Mouse (Mus musculus): ENCODE measurements at regions not wholly inside any gene's neighbourhood (a gene's known extent, or its start where the extent isn't known, plus 50 kb on each side); places are given as distances from the start of the nearest gene placed in this dataset.

DNA sequence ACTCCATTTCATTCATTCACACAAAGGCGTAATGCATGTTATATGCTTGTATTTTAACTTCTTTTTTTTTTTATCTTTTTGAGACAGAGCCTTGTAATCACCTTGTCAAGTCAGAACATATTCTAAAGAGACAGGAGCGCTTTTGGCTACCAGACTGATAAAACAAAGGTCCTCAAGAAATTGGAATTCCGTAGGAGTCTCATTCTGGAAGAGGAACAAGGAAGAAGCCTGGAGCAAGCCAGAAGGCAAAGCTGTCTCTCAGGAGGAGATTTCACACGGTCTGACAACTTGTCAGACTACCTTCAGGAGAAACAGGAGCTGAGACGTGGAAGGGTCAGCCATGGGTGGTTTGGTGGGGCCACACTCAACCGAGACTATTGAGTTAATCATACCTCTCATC lies 587.2 kb upstream of the Auts2 start:
- Histone ChIP-seq H3K4me2 (ENCODE audit: low read depth, low read length) (no peak overlapping the region), H3K4me1 (ENCODE audit: control insufficient read depth, insufficient read depth, low read length) (no peaks in the 10 kb centered on the region), H3K9me3 (ENCODE audit: control insufficient read depth, low read length) (no peaks in the 10 kb centered on the region), H3K27me3 (ENCODE audit: control insufficient read depth, insufficient read depth, low read length) (no peaks in the 10 kb centered on the region), H3K9ac (replicated peaks; ENCODE audit: low read depth, low read length) (no peak overlapping the region), H3K27ac (ENCODE audit: low read depth, low read length) (no peak overlapping the region), H3K4me3 (ENCODE audit: low read depth, low read length) (no peak overlapping the region), H3K36me3 (ENCODE audit: control insufficient read depth, insufficient read depth, low read length) (no peaks in the 10 kb centered on the region)
- no peak for ATAC-seq (ENCODE audit: low read depth)
- 94% methylated on average over 6 of the region's 6 CpGs for WGBS

DNA sequence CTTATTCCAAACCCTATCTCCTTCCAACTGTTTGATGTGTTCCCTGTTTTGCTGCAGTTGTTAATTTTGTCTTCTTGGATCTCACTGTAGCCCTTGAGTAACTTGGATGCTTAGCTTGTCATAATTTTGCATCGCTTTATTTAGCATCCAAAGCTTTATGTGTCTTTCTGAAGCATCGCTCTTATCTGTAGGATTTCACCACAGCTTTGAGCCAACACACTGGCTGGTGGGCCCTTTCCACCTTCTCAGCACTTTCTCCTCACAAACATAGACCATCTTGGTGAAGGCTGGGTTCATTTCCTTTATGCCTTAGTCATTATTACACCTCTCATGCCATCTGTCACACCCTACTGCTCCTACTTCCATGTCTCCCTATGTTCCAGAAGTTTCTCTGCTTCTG lies 581.1 kb upstream of the Auts2 start:
- Histone ChIP-seq H3K27ac (ENCODE audit: low read depth, low read length) (no peak overlapping the region), H3K9ac (replicated peaks; ENCODE audit: low read depth, low read length) (no peak overlapping the region), H3K9me3 (ENCODE audit: control insufficient read depth, low read length) (no peaks in the 10 kb centered on the region), H3K36me3 (ENCODE audit: control insufficient read depth, insufficient read depth, low read length) (no peaks in the 10 kb centered on the region), H3K4me1 (ENCODE audit: control insufficient read depth, insufficient read depth, low read length) (no peaks in the 10 kb centered on the region), H3K27me3 (ENCODE audit: control insufficient read depth, insufficient read depth, low read length) (no peaks in the 10 kb centered on the region), H3K4me3 (ENCODE audit: low read depth, low read length) (no peak overlapping the region), H3K4me2 (ENCODE audit: low read depth, low read length) (no peak overlapping the region)
- WGBS: 95% methylated on average over 2 of the region's 2 CpGs
- no peak for ATAC-seq (ENCODE audit: low read depth)

DNA sequence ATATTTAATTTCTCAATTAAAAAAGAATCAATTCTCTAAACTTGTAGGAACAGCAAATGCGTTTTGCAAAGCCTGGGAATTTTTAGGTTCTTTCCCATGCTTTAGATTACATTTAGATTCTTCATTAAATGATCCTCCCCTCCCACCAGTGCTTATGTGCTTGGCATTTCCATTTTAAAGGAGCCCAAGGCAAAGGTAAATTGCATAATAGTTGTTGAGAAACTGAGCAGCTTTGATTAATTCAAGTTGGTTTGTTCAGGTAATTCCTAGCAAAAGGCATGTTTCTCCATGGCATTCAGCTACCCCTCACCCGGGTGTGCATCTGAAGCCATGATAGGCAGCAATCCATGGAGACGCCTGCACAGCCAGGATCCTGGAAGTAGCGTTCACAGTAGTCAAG lies 570.8 kb upstream of the Auts2 start:
- 87% methylated on average over 4 of the region's 4 CpGs for WGBS
- no peak for ATAC-seq (ENCODE audit: low read depth)
- no peaks in the 10 kb centered on the region for H3K27me3 ChIP-seq (ENCODE audit: control insufficient read depth, insufficient read depth, low read length)
- no peak overlapping the region for H3K9ac ChIP-seq (replicated peaks; ENCODE audit: low read depth, low read length)
- no peak overlapping the region for H3K4me2 ChIP-seq (ENCODE audit: low read depth, low read length)
- no peak overlapping the region for H3K27ac ChIP-seq (ENCODE audit: low read depth, low read length)
- no peak overlapping the region for H3K4me3 ChIP-seq (ENCODE audit: low read depth, low read length)
- H3K4me1 ChIP-seq (ENCODE audit: control insufficient read depth, insufficient read depth, low read length): no peaks in the 10 kb centered on the region
- no peaks in the 10 kb centered on the region for H3K36me3 ChIP-seq (ENCODE audit: control insufficient read depth, insufficient read depth, low read length)
- no peaks in the 10 kb centered on the region for H3K9me3 ChIP-seq (ENCODE audit: control insufficient read depth, low read length)

DNA sequence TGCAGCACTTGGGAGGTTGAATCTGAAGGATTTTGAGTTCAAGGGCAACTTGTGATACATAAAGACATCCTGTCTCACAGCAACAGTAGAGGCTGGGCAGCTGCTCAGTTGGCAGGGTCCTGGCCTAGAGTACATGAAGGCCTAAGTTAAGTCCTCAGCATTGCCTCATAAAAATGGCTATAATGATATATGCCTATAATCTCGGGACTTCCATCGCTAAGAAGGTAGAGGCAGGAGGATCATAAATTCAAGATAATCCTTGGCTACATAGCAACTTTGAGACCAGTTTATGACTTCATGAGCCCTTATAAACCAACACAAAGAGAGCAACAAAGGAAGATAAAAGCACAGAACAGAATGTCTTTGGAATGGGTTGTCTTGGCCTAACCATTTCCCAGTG lies 570.0 kb upstream of the Auts2 start:
- no peaks in the 10 kb centered on the region for H3K4me1 ChIP-seq (ENCODE audit: control insufficient read depth, insufficient read depth, low read length)
- 34% methylated on average over 2 of the region's 2 CpGs for WGBS
- H3K27ac ChIP-seq (ENCODE audit: low read depth, low read length): no peak overlapping the region
- no peak overlapping the region for H3K4me3 ChIP-seq (ENCODE audit: low read depth, low read length)
- no peak for ATAC-seq (ENCODE audit: low read depth)
- H3K27me3 ChIP-seq (ENCODE audit: control insufficient read depth, insufficient read depth, low read length): no peaks in the 10 kb centered on the region
- no peaks in the 10 kb centered on the region for H3K36me3 ChIP-seq (ENCODE audit: control insufficient read depth, insufficient read depth, low read length)
- H3K4me2 ChIP-seq (ENCODE audit: low read depth, low read length): no peak overlapping the region
- H3K9me3 ChIP-seq (ENCODE audit: control insufficient read depth, low read length): no peaks in the 10 kb centered on the region
- H3K9ac ChIP-seq (replicated peaks; ENCODE audit: low read depth, low read length): no peak overlapping the region

DNA sequence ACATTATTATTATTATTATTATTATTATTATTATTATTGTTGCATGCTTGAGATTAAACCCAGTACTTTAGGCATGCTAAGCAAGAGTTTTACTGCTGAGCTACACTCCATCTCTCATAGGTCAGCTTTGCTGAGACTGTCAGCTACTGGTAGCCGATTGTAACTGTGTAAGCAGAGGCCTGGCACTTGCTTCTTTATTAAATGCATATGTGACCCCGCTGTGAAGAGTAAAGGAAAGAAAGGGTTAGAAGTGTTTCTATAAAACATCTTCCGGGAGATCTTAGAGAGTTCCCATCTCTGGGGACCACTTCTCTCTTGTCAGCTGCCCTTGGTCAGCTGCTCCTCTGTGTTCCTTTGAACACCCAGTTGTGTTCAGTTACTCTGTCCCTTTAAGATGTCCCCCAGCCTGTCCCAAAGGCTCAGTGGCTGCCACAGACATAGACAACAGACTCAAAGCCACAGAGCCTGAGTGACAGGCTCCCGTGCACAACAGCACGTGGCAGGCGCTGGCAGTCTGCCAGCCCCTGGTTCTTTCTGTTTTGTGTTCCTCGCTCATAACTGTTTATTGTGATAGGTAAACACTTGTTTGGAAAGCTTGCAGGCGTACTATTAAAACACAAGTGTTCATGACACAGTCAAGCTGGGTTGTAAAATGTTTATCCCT lies 563.7 kb upstream of the Auts2 start:
- Histone ChIP-seq H3K4me2 (ENCODE audit: low read depth, low read length) (no peak overlapping the region), H3K4me3 (ENCODE audit: low read depth, low read length) (no peak overlapping the region), H3K4me1 (ENCODE audit: control insufficient read depth, insufficient read depth, low read length) (no peaks in the 10 kb centered on the region), H3K9ac (replicated peaks; ENCODE audit: low read depth, low read length) (no peak overlapping the region), H3K36me3 (ENCODE audit: control insufficient read depth, insufficient read depth, low read length) (no peaks in the 10 kb centered on the region), H3K27me3 (ENCODE audit: control insufficient read depth, insufficient read depth, low read length) (no peaks in the 10 kb centered on the region), H3K27ac (ENCODE audit: low read depth, low read length) (no peak overlapping the region), H3K9me3 (ENCODE audit: control insufficient read depth, low read length) (no peaks in the 10 kb centered on the region)
- 24% methylated on average over 8 of the region's 8 CpGs for WGBS
- ATAC-seq (ENCODE audit: low read depth): no peak

DNA sequence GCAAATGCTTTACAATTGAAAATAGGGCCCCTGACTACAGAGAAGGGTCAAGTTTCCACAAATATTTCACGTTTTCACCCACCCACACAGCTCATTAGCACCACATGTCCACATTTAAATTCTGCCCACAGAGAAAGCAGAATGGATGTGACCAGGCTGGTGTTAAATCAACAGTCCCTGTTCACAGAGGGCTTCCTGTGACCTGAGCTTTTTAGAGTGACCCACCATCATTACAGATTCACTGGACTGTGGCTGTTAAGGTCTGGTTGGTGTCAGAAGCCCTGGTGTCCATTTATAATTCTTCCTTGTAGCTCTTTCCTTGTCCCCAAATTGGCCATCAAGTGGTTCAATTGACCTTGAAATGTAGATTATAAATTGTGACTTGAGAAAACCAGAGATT lies 553.2 kb upstream of the Auts2 start:
- H3K4me3 ChIP-seq (ENCODE audit: low read depth, low read length): no peak overlapping the region
- no peaks in the 10 kb centered on the region for H3K9me3 ChIP-seq (ENCODE audit: control insufficient read depth, low read length)
- no peak overlapping the region for H3K4me2 ChIP-seq (ENCODE audit: low read depth, low read length)
- 22% methylated on average over 1 of the region's 1 CpGs for WGBS
- no peak for ATAC-seq (ENCODE audit: low read depth)
- no peaks in the 10 kb centered on the region for H3K27me3 ChIP-seq (ENCODE audit: control insufficient read depth, insufficient read depth, low read length)
- no peak overlapping the region for H3K27ac ChIP-seq (ENCODE audit: low read depth, low read length)
- no peak overlapping the region for H3K9ac ChIP-seq (replicated peaks; ENCODE audit: low read depth, low read length)
- no peaks in the 10 kb centered on the region for H3K36me3 ChIP-seq (ENCODE audit: control insufficient read depth, insufficient read depth, low read length)
- no peaks in the 10 kb centered on the region for H3K4me1 ChIP-seq (ENCODE audit: control insufficient read depth, insufficient read depth, low read length)

DNA sequence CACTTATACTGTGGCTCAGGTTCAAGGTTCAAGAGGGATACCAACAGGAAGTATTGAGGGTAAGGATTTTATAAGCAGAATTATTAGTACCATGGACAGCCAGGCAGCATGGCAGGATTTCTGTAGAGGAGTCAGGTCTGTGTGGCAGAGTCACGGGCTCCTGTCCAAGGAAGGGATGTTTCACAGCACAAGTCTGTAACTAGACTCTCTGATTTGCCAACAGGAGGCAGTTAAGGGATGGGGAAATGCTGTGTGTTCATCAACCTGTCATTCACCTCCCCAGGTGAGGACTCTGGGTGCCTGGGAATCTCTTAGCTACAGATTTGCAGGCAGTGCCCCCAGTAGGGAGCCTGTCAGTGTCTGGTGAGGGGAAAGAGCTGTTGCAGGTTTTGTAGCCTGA lies 541.7 kb upstream of the Auts2 start:
- no peaks in the 10 kb centered on the region for H3K9me3 ChIP-seq (ENCODE audit: control insufficient read depth, low read length)
- 82% methylated on average over 1 of the region's 1 CpGs for WGBS
- no peak overlapping the region for H3K27ac ChIP-seq (ENCODE audit: low read depth, low read length)
- H3K4me1 ChIP-seq (ENCODE audit: control insufficient read depth, insufficient read depth, low read length): no peaks in the 10 kb centered on the region
- no peak for ATAC-seq (ENCODE audit: low read depth)
- no peaks in the 10 kb centered on the region for H3K27me3 ChIP-seq (ENCODE audit: control insufficient read depth, insufficient read depth, low read length)
- H3K4me2 ChIP-seq (ENCODE audit: low read depth, low read length): no peak overlapping the region
- no peak overlapping the region for H3K9ac ChIP-seq (replicated peaks; ENCODE audit: low read depth, low read length)
- no peak overlapping the region for H3K4me3 ChIP-seq (ENCODE audit: low read depth, low read length)
- H3K36me3 ChIP-seq (ENCODE audit: control insufficient read depth, insufficient read depth, low read length): no peaks in the 10 kb centered on the region

DNA sequence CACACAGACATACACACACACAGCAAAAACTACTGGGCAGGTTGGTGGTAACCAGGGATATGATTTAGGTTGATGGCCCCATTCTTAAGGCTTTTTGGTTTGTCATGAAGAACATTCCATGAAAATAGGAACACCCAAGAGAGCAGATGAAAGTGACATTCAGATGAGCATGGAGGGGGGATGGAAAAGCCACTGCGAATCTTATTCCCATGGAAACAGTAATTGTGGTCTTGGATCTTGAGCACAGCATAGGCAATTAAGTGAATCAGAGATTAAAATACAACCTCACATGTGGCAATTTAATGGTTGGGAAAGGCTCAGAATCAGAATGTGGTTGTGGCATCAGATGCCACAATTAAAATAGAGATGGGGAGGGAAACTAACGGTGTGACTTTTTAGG lies 537.6 kb upstream of the Auts2 start:
- H3K4me2 ChIP-seq (ENCODE audit: low read depth, low read length): no peak overlapping the region
- H3K4me3 ChIP-seq (ENCODE audit: low read depth, low read length): no peak overlapping the region
- no peak overlapping the region for H3K9ac ChIP-seq (replicated peaks; ENCODE audit: low read depth, low read length)
- ATAC-seq (ENCODE audit: low read depth): no peak
- H3K4me1 ChIP-seq (ENCODE audit: control insufficient read depth, insufficient read depth, low read length): no peaks in the 10 kb centered on the region
- 54% methylated on average over 2 of the region's 2 CpGs for WGBS
- no peaks in the 10 kb centered on the region for H3K27me3 ChIP-seq (ENCODE audit: control insufficient read depth, insufficient read depth, low read length)
- H3K27ac ChIP-seq (ENCODE audit: low read depth, low read length): no peak overlapping the region
- no peaks in the 10 kb centered on the region for H3K9me3 ChIP-seq (ENCODE audit: control insufficient read depth, low read length)
- H3K36me3 ChIP-seq (ENCODE audit: control insufficient read depth, insufficient read depth, low read length): no peaks in the 10 kb centered on the region

DNA sequence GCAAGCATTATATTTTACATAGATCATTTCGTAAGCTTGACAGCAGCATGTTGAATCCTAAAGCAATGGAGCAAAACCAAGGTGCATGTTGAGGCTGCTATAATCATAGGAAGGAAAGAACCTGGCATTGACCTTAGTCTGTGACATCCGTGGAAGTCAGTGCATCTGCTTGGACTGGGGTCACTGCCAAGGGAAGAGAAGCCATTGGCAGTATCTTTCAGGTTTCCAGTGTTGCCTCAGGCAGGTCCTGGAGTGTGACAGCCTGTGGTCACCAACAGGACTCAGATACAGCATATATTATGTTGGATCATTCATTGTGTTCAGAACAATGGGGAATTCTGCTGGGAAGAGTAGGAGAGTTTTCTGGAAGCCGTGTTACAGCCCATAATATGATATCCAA lies 535.8 kb upstream of the Auts2 start:
- no peak for ATAC-seq (ENCODE audit: low read depth)
- Histone ChIP-seq H3K36me3 (ENCODE audit: control insufficient read depth, insufficient read depth, low read length) (no peaks in the 10 kb centered on the region), H3K9me3 (ENCODE audit: control insufficient read depth, low read length) (no peaks in the 10 kb centered on the region), H3K27me3 (ENCODE audit: control insufficient read depth, insufficient read depth, low read length) (no peaks in the 10 kb centered on the region), H3K4me3 (ENCODE audit: low read depth, low read length) (no peak overlapping the region), H3K4me2 (ENCODE audit: low read depth, low read length) (no peak overlapping the region), H3K27ac (ENCODE audit: low read depth, low read length) (no peak overlapping the region), H3K4me1 (ENCODE audit: control insufficient read depth, insufficient read depth, low read length) (no peaks in the 10 kb centered on the region), H3K9ac (replicated peaks; ENCODE audit: low read depth, low read length) (no peak overlapping the region)
- 68% methylated on average over 3 of the region's 3 CpGs for WGBS

Measured in neural tube, embryonic 14.5 days (tissue).